Mouse (Mus musculus): Measurements from ENCODE around the gene Ppp1r27. TPM values are rescaled to one million over a fixed set of nuclear protein-coding genes. Genes with fewer than 3 reads are reported as not detected.

The Ppp1r27 gene
- polyA plus RNA-seq, 1 experiment from 2014 or later, result not detected

- 54% methylated on average over 3 of the region's 3 CpGs for WGBS
- peaks cover 20% of the 10 kb centered on the region for H3K4me1 ChIP-seq (replicated peaks; ENCODE audit: control insufficient read depth, insufficient read depth, low read length)
- H3K4me2 ChIP-seq (replicated peaks), result no peak overlapping the region
- ATAC-seq (ENCODE audit: low FRiP score) (no peak), DNase-seq (ENCODE audit: low spot score) (no peak)
- no peak overlapping the region; the same call in 1 of the 2 replicates for H3K9ac ChIP-seq
- H3K27me3 ChIP-seq (ENCODE audit: control insufficient read depth, insufficient read depth, low read length), result peaks cover 8% of the 10 kb centered on the region
- H3K27ac ChIP-seq, result peak overlapping the region; percentile 78
- H3K4me3 ChIP-seq (replicated peaks; ENCODE audit: low read length), result no peak overlapping the region
- no peaks in the 10 kb centered on the region for H3K9me3 ChIP-seq (ENCODE audit: control insufficient read depth, low read length)
- H3K36me3 ChIP-seq (replicated peaks; ENCODE audit: control insufficient read depth, insufficient read depth), result peaks cover 22% of the 10 kb centered on the region
These were observed 12.4 kb downstream of the Ppp1r27 start for GRCm38 (mm10) chr11:120538485-120538884.

GRCm38 (mm10) chr11:120535804-120536203 lies 15.1 kb downstream of the Ppp1r27 start:
- peaks cover 35% of the 10 kb centered on the region for H3K27me3 ChIP-seq (ENCODE audit: control insufficient read depth, insufficient read depth, low read length)
- no peak for DNase-seq (ENCODE audit: low spot score)
- whole genome bisulfite sequencing, result 78% methylated on average over 3 of the region's 3 CpGs

GRCm38 (mm10) chr11:120535145-120535544 lies 15.8 kb downstream of the Ppp1r27 start:
- peaks cover 22% of the 10 kb centered on the region for H3K4me1 ChIP-seq (replicated peaks; ENCODE audit: control insufficient read depth, insufficient read depth, low read length)
- no peak overlapping the region for H3K4me2 ChIP-seq (replicated peaks)
- 75% methylated on average over 3 of the region's 3 CpGs for WGBS
- no peak for DNase-seq (ENCODE audit: low spot score)
- peaks cover 42% of the 10 kb centered on the region for H3K27me3 ChIP-seq (ENCODE audit: control insufficient read depth, insufficient read depth, low read length)
- no peak overlapping the region for H3K9ac ChIP-seq
- no peaks in the 10 kb centered on the region for H3K36me3 ChIP-seq (replicated peaks; ENCODE audit: control insufficient read depth, insufficient read depth)
- H3K4me3 ChIP-seq (replicated peaks; ENCODE audit: low read length), result no peak overlapping the region
- no peak for ATAC-seq (ENCODE audit: low FRiP score)
- H3K27ac ChIP-seq, result no peak overlapping the region
- no peaks in the 10 kb centered on the region for H3K9me3 ChIP-seq (ENCODE audit: control insufficient read depth, low read length)

More at GRCm38 (mm10) chr11:120535804-120536203, 15.1 kb downstream of the Ppp1r27 start:
- Histone ChIP-seq H3K36me3 (replicated peaks; ENCODE audit: control insufficient read depth, insufficient read depth) (no peaks in the 10 kb centered on the region), H3K9me3 (ENCODE audit: control insufficient read depth, low read length) (no peaks in the 10 kb centered on the region), H3K4me1 (replicated peaks; ENCODE audit: control insufficient read depth, insufficient read depth, low read length) (peaks cover 20% of the 10 kb centered on the region), H3K27ac (no peak overlapping the region), H3K4me3 (replicated peaks; ENCODE audit: low read length) (no peak overlapping the region), H3K4me2 (replicated peaks) (no peak overlapping the region), H3K9ac (no peak overlapping the region)
- ATAC-seq (ENCODE audit: low FRiP score), result no peak

- Histone ChIP-seq H3K4me3 (replicated peaks; ENCODE audit: low read length) (no peak overlapping the region), H3K4me1 (replicated peaks; ENCODE audit: control insufficient read depth, insufficient read depth, low read length) (peaks cover 12% of the 10 kb centered on the region), H3K27me3 (ENCODE audit: control insufficient read depth, insufficient read depth, low read length) (peaks cover 52% of the 10 kb centered on the region), H3K9me3 (ENCODE audit: control insufficient read depth, low read length) (no peaks in the 10 kb centered on the region), H3K27ac (no peak overlapping the region), H3K4me2 (replicated peaks) (no peak overlapping the region), H3K9ac (no peak overlapping the region), H3K36me3 (replicated peaks; ENCODE audit: control insufficient read depth, insufficient read depth) (no peaks in the 10 kb centered on the region)
- WGBS, result 89% methylated on average over 8 of the region's 8 CpGs
- no peak for DNase-seq (ENCODE audit: low spot score)
- ATAC-seq (ENCODE audit: low FRiP score), result no peak
These were observed 16.8 kb downstream of the Ppp1r27 start for GRCm38 (mm10) chr11:120534093-120534492.

GRCm38 (mm10) chr11:120531646-120532045 lies 19.3 kb downstream of the Ppp1r27 start:
- no peak overlapping the region for H3K9ac ChIP-seq
- H3K27me3 ChIP-seq (ENCODE audit: control insufficient read depth, insufficient read depth, low read length), result peaks cover 67% of the 10 kb centered on the region
- no peak overlapping the region for H3K4me3 ChIP-seq (replicated peaks; ENCODE audit: low read length)
- peaks cover 4% of the 10 kb centered on the region; the same call in 1 of the 2 replicates for H3K4me1 ChIP-seq (replicated peaks; ENCODE audit: control insufficient read depth, insufficient read depth, low read length)
- no peaks in the 10 kb centered on the region for H3K36me3 ChIP-seq (replicated peaks; ENCODE audit: control insufficient read depth, insufficient read depth)
- no peaks in the 10 kb centered on the region for H3K9me3 ChIP-seq (ENCODE audit: control insufficient read depth, low read length)
- WGBS, result 33% methylated on average over 9 of the region's 9 CpGs
- no peak overlapping the region for H3K27ac ChIP-seq
- no peak for DNase-seq (ENCODE audit: low spot score)
- ATAC-seq (ENCODE audit: low FRiP score), result no peak
- no peak overlapping the region for H3K4me2 ChIP-seq (replicated peaks)

- no peak for DNase-seq (ENCODE audit: low spot score)
- no peaks in the 10 kb centered on the region for H3K9me3 ChIP-seq (ENCODE audit: control insufficient read depth, low read length)
- H3K9ac ChIP-seq, result peak within 1 kb of the TSS; percentile 50
- H3K27me3 ChIP-seq (ENCODE audit: control insufficient read depth, insufficient read depth, low read length), result peaks cover 67% of the 10 kb centered on the region
- H3K27ac ChIP-seq, result no peak within 1 kb of the TSS
- peak within 1 kb of the TSS; percentile 33 for H3K4me3 ChIP-seq (replicated peaks; ENCODE audit: low read length)
- ATAC-seq (ENCODE audit: low FRiP score), result no peak
- H3K4me2 ChIP-seq (replicated peaks), result peak within 1 kb of the TSS; percentile 57
- WGBS, result 8% methylated on average over 52 of the region's 62 CpGs
- H3K36me3 ChIP-seq (replicated peaks; ENCODE audit: control insufficient read depth, insufficient read depth), result no peaks in the 10 kb centered on the region
- H3K4me1 ChIP-seq (replicated peaks; ENCODE audit: control insufficient read depth, insufficient read depth, low read length), result peaks cover 4% of the 10 kb centered on the region; the same call in 1 of the 2 replicates
These were observed 20.6 kb downstream of the Ppp1r27 start, which contains the start of gene Gcgr for GRCm38 (mm10) chr11:120530085-120530964. Gcgr (plus strand) TSS chr11:120530699.

- no peak overlapping the region for H3K4me3 ChIP-seq (replicated peaks; ENCODE audit: low read length)
- H3K9ac ChIP-seq, result no peak overlapping the region
- H3K4me2 ChIP-seq (replicated peaks), result no peak overlapping the region
- H3K27ac ChIP-seq, result no peak overlapping the region
- H3K4me1 ChIP-seq (replicated peaks; ENCODE audit: control insufficient read depth, insufficient read depth, low read length), result peaks cover 4% of the 10 kb centered on the region; the same call in 1 of the 2 replicates
- ATAC-seq (ENCODE audit: low FRiP score), result no peak
- no peaks in the 10 kb centered on the region for H3K36me3 ChIP-seq (replicated peaks; ENCODE audit: control insufficient read depth, insufficient read depth)
- H3K27me3 ChIP-seq (ENCODE audit: control insufficient read depth, insufficient read depth, low read length), result peaks cover 61% of the 10 kb centered on the region
- H3K9me3 ChIP-seq (ENCODE audit: control insufficient read depth, low read length), result no peaks in the 10 kb centered on the region
- 50% methylated on average over 4 of the region's 4 CpGs for WGBS
- no peak for DNase-seq (ENCODE audit: low spot score)
These were observed 22.0 kb downstream of the Ppp1r27 start for GRCm38 (mm10) chr11:120528903-120529302.

- 85% methylated on average over 9 of the region's 9 CpGs for WGBS
- Histone ChIP-seq H3K4me3 (replicated peaks; ENCODE audit: low read length) (no peak overlapping the region), H3K27ac (no peak overlapping the region), H3K4me2 (replicated peaks) (no peak overlapping the region), H3K9me3 (ENCODE audit: control insufficient read depth, low read length) (no peaks in the 10 kb centered on the region), H3K36me3 (replicated peaks; ENCODE audit: control insufficient read depth, insufficient read depth) (no peaks in the 10 kb centered on the region), H3K9ac (no peak overlapping the region), H3K27me3 (ENCODE audit: control insufficient read depth, insufficient read depth, low read length) (peaks cover 52% of the 10 kb centered on the region), H3K4me1 (replicated peaks; ENCODE audit: control insufficient read depth, insufficient read depth, low read length) (peaks cover 4% of the 10 kb centered on the region; the same call in 1 of the 2 replicates)
- DNase-seq (ENCODE audit: low spot score), result no peak
- ATAC-seq (ENCODE audit: low FRiP score), result no peak
These were observed 23.1 kb downstream of the Ppp1r27 start for GRCm38 (mm10) chr11:120527690-120528354.

GRCm38 (mm10) chr11:120525959-120526358 lies 25.0 kb downstream of the Ppp1r27 start:
- 80% methylated on average over 2 of the region's 2 CpGs for WGBS
- H3K27ac ChIP-seq, result no peak overlapping the region
- no peaks in the 10 kb centered on the region for H3K36me3 ChIP-seq (replicated peaks; ENCODE audit: control insufficient read depth, insufficient read depth)
- no peaks in the 10 kb centered on the region for H3K9me3 ChIP-seq (ENCODE audit: control insufficient read depth, low read length)
- no peak for ATAC-seq (ENCODE audit: low FRiP score)
- no peak overlapping the region for H3K4me2 ChIP-seq (replicated peaks)
- peaks cover 34% of the 10 kb centered on the region for H3K27me3 ChIP-seq (ENCODE audit: control insufficient read depth, insufficient read depth, low read length)
- peaks cover 4% of the 10 kb centered on the region; the same call in 1 of the 2 replicates for H3K4me1 ChIP-seq (replicated peaks; ENCODE audit: control insufficient read depth, insufficient read depth, low read length)
- DNase-seq (ENCODE audit: low spot score), result no peak
- H3K4me3 ChIP-seq (replicated peaks; ENCODE audit: low read length), result no peak overlapping the region
- no peak overlapping the region for H3K9ac ChIP-seq

All from hindbrain, embryonic 14.5 days (tissue).